Mouse (Mus musculus): ENCODE measurements around the gene Lrfn4. TPM values are rescaled to one million over a fixed set of nuclear protein-coding genes. Genes with fewer than 3 reads are reported as not detected.

Gene Lrfn4
- total and polyA plus RNA-seq, 3 experiments = 0.49 to 0.54 TPM; not detected in 1

DNA sequence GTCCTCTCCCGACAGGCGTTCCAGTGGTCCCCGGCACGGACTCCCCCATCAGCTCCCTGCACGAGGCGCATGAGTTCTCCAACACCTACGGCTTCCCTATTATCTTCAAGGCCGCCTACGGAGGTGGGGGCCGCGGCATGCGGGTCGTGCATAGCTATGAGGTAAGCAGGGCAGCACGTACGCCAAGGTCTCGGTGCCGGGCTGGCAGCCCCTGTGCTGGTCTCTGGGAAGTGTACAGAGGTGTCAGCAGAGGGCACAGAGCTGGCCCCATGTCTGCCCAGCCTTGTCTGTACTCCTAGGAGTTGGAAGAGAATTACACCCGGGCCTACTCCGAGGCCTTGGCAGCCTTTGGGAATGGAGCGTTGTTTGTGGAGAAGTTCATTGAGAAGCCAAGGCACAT, 13.0 kb downstream of the Lrfn4 start:
- H3K27me3 ChIP-seq (ENCODE audit: insufficient read depth, low read length) = peaks cover 21% of the 10 kb centered on the region; the same call in 1 of the 2 replicates
- H3K4me3 ChIP-seq (ENCODE audit: low read depth, low read length) = no peak overlapping the region
- ATAC-seq (ENCODE audit: extremely low read depth, insufficient number of reproducible peaks, low FRiP score, poor library complexity, severe bottlenecking) = no peak

GRCm38 (mm10) chr19:4596071-4596470, 19.4 kb downstream of the Lrfn4 start:
- no peaks in the 10 kb centered on the region for H3K9me3 ChIP-seq (replicated peaks)
- H3K27me3 ChIP-seq (ENCODE audit: insufficient read depth, low read length) = peaks cover 8% of the 10 kb centered on the region; the same call in 1 of the 2 replicates
- no peak overlapping the region for H3K4me3 ChIP-seq (ENCODE audit: low read depth, low read length)
- H3K4me1 ChIP-seq (ENCODE audit: insufficient read depth, low read depth, low read length) = no peaks in the 10 kb centered on the region
- H3K36me3 ChIP-seq (replicated peaks) = no peaks in the 10 kb centered on the region
- TF ChIP-seq GATA2 (IDR thresholded peaks at IDR 0.05; ENCODE audit: borderline replicate concordance, low read depth, low read length) (no peak), CTCF (IDR thresholded peaks at IDR 0.05; ENCODE audit: low read depth, low read length) (no peak), POLR2AphosphoS5 (IDR thresholded peaks at IDR 0.05; ENCODE audit: insufficient replicate concordance, low read depth, low read length) (no peak), GATA1 (IDR thresholded peaks at IDR 0.05; ENCODE audit: borderline replicate concordance, low read length) (no peak), TAL1 (conservative IDR thresholded peaks at IDR 0.05; ENCODE audit: low read depth, low read length) (no peak)
- no peak for ATAC-seq (ENCODE audit: extremely low read depth, insufficient number of reproducible peaks, low FRiP score, poor library complexity, severe bottlenecking)
- no peak for DNase-seq (ENCODE audit: low spot score)

More for the DNA sequence above, 13.0 kb downstream of the Lrfn4 start:
- no peaks in the 10 kb centered on the region for H3K36me3 ChIP-seq (replicated peaks)
- TF ChIP-seq CTCF (IDR thresholded peaks at IDR 0.05; ENCODE audit: low read depth, low read length) = no peak
- TF ChIP-seq POLR2AphosphoS5 (IDR thresholded peaks at IDR 0.05; ENCODE audit: insufficient replicate concordance, low read depth, low read length) = no peak
- TF ChIP-seq TAL1 (conservative IDR thresholded peaks at IDR 0.05; ENCODE audit: low read depth, low read length) = no peak
- TF ChIP-seq GATA2 (IDR thresholded peaks at IDR 0.05; ENCODE audit: borderline replicate concordance, low read depth, low read length) = no peak
- no peak for TF ChIP-seq GATA1 (IDR thresholded peaks at IDR 0.05; ENCODE audit: borderline replicate concordance, low read length)
- H3K4me1 ChIP-seq (ENCODE audit: insufficient read depth, low read depth, low read length) = no peaks in the 10 kb centered on the region; the same call in 1 of the 2 replicates
- DNase-seq (ENCODE audit: low spot score) = no peak
- H3K9me3 ChIP-seq (replicated peaks) = no peaks in the 10 kb centered on the region

- H3K27me3 ChIP-seq (ENCODE audit: insufficient read depth, low read length) = peaks cover 10% of the 10 kb centered on the region; the same call in 1 of the 2 replicates
- H3K4me3 ChIP-seq (ENCODE audit: low read depth, low read length) = no peak overlapping the region
- DNase-seq (ENCODE audit: low spot score) = no peak
Measured at GRCm38 (mm10) chr19:4593792-4594522, 21.5 kb downstream of the Lrfn4 start.

DNA sequence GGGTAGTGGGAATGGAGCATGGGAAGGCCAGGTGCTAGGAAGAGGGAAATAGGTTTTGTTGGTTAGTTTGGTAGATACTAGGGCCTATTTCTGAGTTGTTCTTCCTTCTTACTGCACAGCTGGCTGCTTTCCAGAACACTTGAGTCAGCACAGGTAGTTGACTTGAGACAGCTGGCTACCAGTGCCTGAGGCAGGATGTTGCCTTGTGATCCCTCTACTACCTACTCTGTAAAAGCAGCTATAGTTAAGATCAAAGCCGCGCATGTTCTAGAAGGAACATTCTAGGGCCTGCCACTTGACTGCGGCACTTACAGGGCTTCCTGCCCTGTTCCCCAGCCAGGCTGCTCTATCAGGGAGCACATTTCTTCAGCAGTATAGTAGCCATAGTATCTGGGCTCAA, 25.4 kb downstream of the Lrfn4 start:
- no peaks in the 10 kb centered on the region for H3K9me3 ChIP-seq (replicated peaks)
- peaks cover 6% of the 10 kb centered on the region; the same call in 1 of the 2 replicates for H3K27me3 ChIP-seq (ENCODE audit: insufficient read depth, low read length)
- DNase-seq (ENCODE audit: low spot score) (no peak), ATAC-seq (ENCODE audit: extremely low read depth, insufficient number of reproducible peaks, low FRiP score, poor library complexity, severe bottlenecking) (no peak)
- no peak for TF ChIP-seq GATA2 (IDR thresholded peaks at IDR 0.05; ENCODE audit: borderline replicate concordance, low read depth, low read length)
- TF ChIP-seq TAL1 (conservative IDR thresholded peaks at IDR 0.05; ENCODE audit: low read depth, low read length) = no peak
- no peak for TF ChIP-seq GATA1 (IDR thresholded peaks at IDR 0.05; ENCODE audit: borderline replicate concordance, low read length)
- TF ChIP-seq CTCF (IDR thresholded peaks at IDR 0.05; ENCODE audit: low read depth, low read length) = no peak
- TF ChIP-seq POLR2AphosphoS5 (IDR thresholded peaks at IDR 0.05; ENCODE audit: insufficient replicate concordance, low read depth, low read length) = no peak
- no peaks in the 10 kb centered on the region for H3K4me1 ChIP-seq (ENCODE audit: insufficient read depth, low read depth, low read length)
- H3K36me3 ChIP-seq (replicated peaks) = no peaks in the 10 kb centered on the region
- H3K4me3 ChIP-seq (ENCODE audit: low read depth, low read length) = no peak overlapping the region

More at GRCm38 (mm10) chr19:4593792-4594522, 21.5 kb downstream of the Lrfn4 start:
- Histone ChIP-seq H3K9me3 (replicated peaks) (no peaks in the 10 kb centered on the region), H3K36me3 (replicated peaks) (no peaks in the 10 kb centered on the region), H3K4me1 (ENCODE audit: insufficient read depth, low read depth, low read length) (no peaks in the 10 kb centered on the region)
- no peak for ATAC-seq (ENCODE audit: extremely low read depth, insufficient number of reproducible peaks, low FRiP score, poor library complexity, severe bottlenecking)
- TF ChIP-seq TAL1 (conservative IDR thresholded peaks at IDR 0.05; ENCODE audit: low read depth, low read length) (no peak), GATA1 (IDR thresholded peaks at IDR 0.05; ENCODE audit: borderline replicate concordance, low read length) (no peak), GATA2 (IDR thresholded peaks at IDR 0.05; ENCODE audit: borderline replicate concordance, low read depth, low read length) (no peak), CTCF (IDR thresholded peaks at IDR 0.05; ENCODE audit: low read depth, low read length) (no peak), POLR2AphosphoS5 (IDR thresholded peaks at IDR 0.05; ENCODE audit: insufficient replicate concordance, low read depth, low read length) (no peak)

- Histone ChIP-seq H3K9me3 (replicated peaks) (no peaks in the 10 kb centered on the region), H3K4me1 (ENCODE audit: insufficient read depth, low read depth, low read length) (no peaks in the 10 kb centered on the region), H3K27me3 (ENCODE audit: insufficient read depth, low read length) (peaks cover 10% of the 10 kb centered on the region; the same call in 1 of the 2 replicates), H3K4me3 (ENCODE audit: low read depth, low read length) (no peak overlapping the region), H3K36me3 (replicated peaks) (no peaks in the 10 kb centered on the region)
- no peak for ATAC-seq (ENCODE audit: extremely low read depth, insufficient number of reproducible peaks, low FRiP score, poor library complexity, severe bottlenecking)
- DNase-seq (ENCODE audit: low spot score) = no peak
- TF ChIP-seq CTCF (IDR thresholded peaks at IDR 0.05; ENCODE audit: low read depth, low read length) (no peak), GATA2 (IDR thresholded peaks at IDR 0.05; ENCODE audit: borderline replicate concordance, low read depth, low read length) (no peak), GATA1 (IDR thresholded peaks at IDR 0.05; ENCODE audit: borderline replicate concordance, low read length) (no peak), POLR2AphosphoS5 (IDR thresholded peaks at IDR 0.05; ENCODE audit: insufficient replicate concordance, low read depth, low read length) (no peak), TAL1 (conservative IDR thresholded peaks at IDR 0.05; ENCODE audit: low read depth, low read length) (no peak)
Measured at GRCm38 (mm10) chr19:4589081-4589480, 26.4 kb downstream of the Lrfn4 start.

DNA sequence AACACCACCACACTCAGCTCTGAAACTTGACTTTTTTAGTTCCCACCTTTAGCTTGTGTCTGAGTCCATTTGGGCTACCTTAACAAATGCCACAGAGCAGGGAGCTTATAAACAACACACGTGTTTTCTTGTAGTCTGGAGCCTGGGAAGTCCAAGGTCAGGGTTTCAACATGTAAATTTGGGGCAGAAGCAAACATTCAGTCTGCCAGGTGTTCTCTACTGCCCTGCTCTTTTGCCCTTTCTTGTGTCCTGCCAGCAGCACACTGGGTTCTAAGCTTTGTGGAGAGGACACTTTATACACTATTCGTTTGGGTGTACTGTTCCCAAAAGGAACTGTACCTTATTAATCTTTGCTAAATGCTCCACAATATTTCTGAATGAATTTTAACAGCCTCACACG, 27.0 kb downstream of the Lrfn4 start:
- TF ChIP-seq TAL1 (conservative IDR thresholded peaks at IDR 0.05; ENCODE audit: low read depth, low read length) = no peak
- TF ChIP-seq CTCF (IDR thresholded peaks at IDR 0.05; ENCODE audit: low read depth, low read length) = no peak
- TF ChIP-seq GATA1 (IDR thresholded peaks at IDR 0.05; ENCODE audit: borderline replicate concordance, low read length) = no peak
- no peak for TF ChIP-seq GATA2 (IDR thresholded peaks at IDR 0.05; ENCODE audit: borderline replicate concordance, low read depth, low read length)
- no peak for TF ChIP-seq POLR2AphosphoS5 (IDR thresholded peaks at IDR 0.05; ENCODE audit: insufficient replicate concordance, low read depth, low read length)
- Histone ChIP-seq H3K36me3 (replicated peaks) (no peaks in the 10 kb centered on the region), H3K4me3 (ENCODE audit: low read depth, low read length) (no peak overlapping the region), H3K27me3 (ENCODE audit: insufficient read depth, low read length) (peaks cover 13% of the 10 kb centered on the region; the same call in 1 of the 2 replicates), H3K9me3 (replicated peaks) (no peaks in the 10 kb centered on the region), H3K4me1 (ENCODE audit: insufficient read depth, low read depth, low read length) (no peaks in the 10 kb centered on the region)
- ATAC-seq (ENCODE audit: extremely low read depth, insufficient number of reproducible peaks, low FRiP score, poor library complexity, severe bottlenecking) (no peak), DNase-seq (ENCODE audit: low spot score) (no peak)

Measured in G1E (cell line).